Mouse (Mus musculus): ENCODE measurements around the gene Bsx. TPM values are rescaled to one million over a fixed set of nuclear protein-coding genes. Genes with fewer than 3 reads are reported as not detected.

Gene Bsx
- polyA plus RNA-seq (2012; fragmentation: generic; extraction: Trizol), result not detected

DNA sequence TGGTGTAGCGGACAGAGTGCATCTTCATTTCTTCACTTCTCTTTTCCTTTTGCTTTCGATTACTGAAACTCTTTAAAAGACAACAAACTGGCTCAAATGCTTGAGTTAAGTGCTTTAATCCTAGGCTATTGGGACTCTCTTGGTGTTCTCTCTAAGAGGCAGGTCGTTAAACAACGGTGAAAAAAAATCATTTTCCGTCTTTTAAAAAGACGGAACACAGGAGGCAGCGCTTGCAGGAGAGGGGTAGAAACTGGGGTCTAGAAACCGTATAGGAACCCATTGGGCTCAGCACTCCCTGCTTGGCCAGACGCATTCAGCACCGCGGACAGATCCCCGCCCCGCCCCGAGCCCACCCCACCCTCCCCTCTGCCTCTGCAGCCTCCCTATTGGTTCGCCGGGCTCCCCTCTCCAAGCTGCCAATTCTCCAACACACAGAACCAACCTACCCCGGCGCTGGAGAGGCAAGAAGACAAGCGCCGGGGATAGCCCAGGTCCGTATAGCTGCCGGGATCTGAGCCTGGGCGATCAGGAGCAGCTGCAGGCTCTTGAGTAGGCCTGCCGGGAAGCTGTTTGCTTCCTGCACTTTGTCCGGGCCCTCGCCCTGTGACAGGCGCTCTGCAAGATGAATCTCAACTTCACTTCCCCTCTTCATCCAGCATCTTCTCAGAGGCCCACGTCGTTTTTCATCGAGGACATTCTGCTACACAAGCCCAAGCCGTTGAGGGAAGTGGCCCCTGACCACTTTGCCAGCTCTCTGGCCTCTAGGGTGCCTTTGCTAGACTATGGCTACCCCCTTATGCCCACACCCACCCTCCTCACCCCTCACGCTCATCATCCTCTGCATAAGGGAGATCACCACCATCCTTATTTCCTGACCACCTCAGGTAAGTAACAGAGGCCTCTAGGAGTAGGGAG, at the start of gene Bsx:
Gene Bsx (plus strand): TSS at position 572 of the 915 bp plus-strand sequence.
- peaks cover 50% of the 10 kb centered on the region for H3K27me3 ChIP-seq (ENCODE audit: control insufficient read depth, insufficient read depth, insufficient read length)
- no peaks in the 10 kb centered on the region for H3K79me2 ChIP-seq (ENCODE audit: control insufficient read depth, insufficient read depth)
- no peak within 1 kb of the TSS for H3K4me2 ChIP-seq (ENCODE audit: low read depth)
- no peak within 1 kb of the TSS for H3ac ChIP-seq (ENCODE audit: control insufficient read depth, insufficient read length)
- H3K4me3 ChIP-seq, result no peak within 1 kb of the TSS
- no peak for TF ChIP-seq MAX (IDR thresholded peaks at IDR 0.05; ENCODE audit: low read depth)
- peak; percentile 74 for TF ChIP-seq REST (IDR thresholded peaks at IDR 0.05; ENCODE audit: insufficient read depth, insufficient read length)
- no peaks in the 10 kb centered on the region for H3K36me3 ChIP-seq (ENCODE audit: control insufficient read depth, insufficient read depth)

DNA sequence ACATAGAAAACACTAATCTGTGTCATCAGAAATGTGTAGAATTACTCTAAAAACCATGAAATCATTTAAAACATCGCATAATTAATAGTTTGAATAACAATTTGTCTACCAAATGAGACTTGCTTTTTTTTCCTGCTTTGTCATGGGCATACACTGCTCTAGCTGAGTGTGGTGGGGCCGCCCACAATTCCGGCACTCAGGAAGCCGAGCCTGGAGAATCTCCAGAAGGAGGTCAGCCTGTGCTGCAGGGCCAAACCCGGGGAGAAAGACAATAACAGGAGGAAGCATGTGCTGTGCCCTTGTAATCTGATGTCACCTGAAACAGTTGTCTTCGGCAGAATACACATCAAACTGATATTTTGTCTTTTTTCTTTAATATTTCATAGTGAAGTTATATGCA, 48.3 kb upstream of the Bsx start:
- Histone ChIP-seq H3K79me2 (ENCODE audit: control insufficient read depth, insufficient read depth) (no peaks in the 10 kb centered on the region), H3K4me3 (no peak overlapping the region), H3K27me3 (ENCODE audit: control insufficient read depth, insufficient read depth, insufficient read length) (peaks cover 4% of the 10 kb centered on the region), H3ac (ENCODE audit: control insufficient read depth, insufficient read length) (no peak overlapping the region), H3K4me2 (ENCODE audit: low read depth) (no peak overlapping the region), H3K36me3 (ENCODE audit: control insufficient read depth, insufficient read depth) (no peaks in the 10 kb centered on the region)
- no peak for TF ChIP-seq REST (IDR thresholded peaks at IDR 0.05; ENCODE audit: insufficient read depth, insufficient read length)
- no peak for TF ChIP-seq MAX (IDR thresholded peaks at IDR 0.05; ENCODE audit: low read depth)
- TF ChIP-seq E2F4 (IDR thresholded peaks at IDR 0.05; ENCODE audit: insufficient read depth), result no peak
- no peak for TF ChIP-seq MYOD1 (IDR thresholded peaks at IDR 0.05; ENCODE audit: control insufficient read depth in 1 of 3, insufficient read length in 2 of 3, low read depth in 2 of 3)
- no peak for TF ChIP-seq CEBPB (IDR thresholded peaks at IDR 0.05; ENCODE audit: insufficient read depth, poor library complexity, severe bottlenecking)
- TF ChIP-seq SRF (IDR thresholded peaks at IDR 0.05; ENCODE audit: control insufficient read depth, insufficient read length, low read depth), result no peak
- no peak for TF ChIP-seq TCF3 (IDR thresholded peaks at IDR 0.05; ENCODE audit: insufficient read length, low read depth)
- no peak for TF ChIP-seq TCF12 (IDR thresholded peaks at IDR 0.05; ENCODE audit: insufficient read depth, poor library complexity, severe bottlenecking)
- no peak for TF ChIP-seq POLR2A (IDR thresholded peaks at IDR 0.05; ENCODE audit: insufficient read length, low read depth)
- TF ChIP-seq USF1 (IDR thresholded peaks at IDR 0.05; ENCODE audit: low read depth), result no peak
- no peak for TF ChIP-seq POLR2AphosphoS2 (IDR thresholded peaks at IDR 0.05; ENCODE audit: insufficient read length, low read depth)
- no peak for TF ChIP-seq MYOG (IDR thresholded peaks at IDR 0.05; ENCODE audit: control insufficient read depth in 1 of 3, insufficient read depth in 1 of 3, insufficient read length in 2 of 3, low read depth in 2 of 3)

DNA sequence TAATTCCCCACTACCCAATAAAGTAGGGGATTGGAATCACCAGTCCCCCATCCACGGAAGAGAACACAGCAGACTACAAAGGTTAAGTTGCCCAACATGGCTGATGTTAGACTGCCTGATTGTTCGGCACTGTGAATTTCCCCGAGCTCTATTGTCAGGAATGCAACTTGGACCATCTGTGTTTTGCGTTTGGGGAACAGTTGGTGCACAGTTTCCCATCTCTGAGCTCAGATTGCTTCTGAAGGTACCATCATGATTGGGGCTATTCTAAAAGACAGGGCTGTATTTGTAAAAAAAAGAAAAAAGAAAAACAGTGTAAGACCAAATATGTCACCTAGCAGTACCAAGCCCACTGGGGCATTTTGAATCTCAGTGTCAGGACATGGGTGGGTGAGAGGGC, 46.6 kb upstream of the Bsx start:
- Histone ChIP-seq H3K36me3 (ENCODE audit: control insufficient read depth, insufficient read depth) (no peaks in the 10 kb centered on the region), H3K27me3 (ENCODE audit: control insufficient read depth, insufficient read depth, insufficient read length) (peaks cover 4% of the 10 kb centered on the region), H3K4me2 (ENCODE audit: low read depth) (no peak overlapping the region), H3K79me2 (ENCODE audit: control insufficient read depth, insufficient read depth) (no peaks in the 10 kb centered on the region), H3ac (ENCODE audit: control insufficient read depth, insufficient read length) (no peak overlapping the region), H3K4me3 (no peak overlapping the region)
- TF ChIP-seq MYOD1 (IDR thresholded peaks at IDR 0.05; ENCODE audit: control insufficient read depth in 1 of 3, insufficient read length in 2 of 3, low read depth in 2 of 3) (no peak), USF1 (IDR thresholded peaks at IDR 0.05; ENCODE audit: low read depth) (no peak), TCF12 (IDR thresholded peaks at IDR 0.05; ENCODE audit: insufficient read depth, poor library complexity, severe bottlenecking) (no peak), POLR2A (IDR thresholded peaks at IDR 0.05; ENCODE audit: insufficient read length, low read depth) (no peak), CEBPB (IDR thresholded peaks at IDR 0.05; ENCODE audit: insufficient read depth, poor library complexity, severe bottlenecking) (no peak), REST (IDR thresholded peaks at IDR 0.05; ENCODE audit: insufficient read depth, insufficient read length) (no peak), E2F4 (IDR thresholded peaks at IDR 0.05; ENCODE audit: insufficient read depth) (no peak), MYOG (IDR thresholded peaks at IDR 0.05; ENCODE audit: control insufficient read depth in 1 of 3, insufficient read depth in 1 of 3, insufficient read length in 2 of 3, low read depth in 2 of 3) (no peak), POLR2AphosphoS2 (IDR thresholded peaks at IDR 0.05; ENCODE audit: insufficient read length, low read depth) (no peak), MAX (IDR thresholded peaks at IDR 0.05; ENCODE audit: low read depth) (no peak), TCF3 (IDR thresholded peaks at IDR 0.05; ENCODE audit: insufficient read length, low read depth) (no peak), SRF (IDR thresholded peaks at IDR 0.05; ENCODE audit: control insufficient read depth, insufficient read length, low read depth) (no peak)

DNA sequence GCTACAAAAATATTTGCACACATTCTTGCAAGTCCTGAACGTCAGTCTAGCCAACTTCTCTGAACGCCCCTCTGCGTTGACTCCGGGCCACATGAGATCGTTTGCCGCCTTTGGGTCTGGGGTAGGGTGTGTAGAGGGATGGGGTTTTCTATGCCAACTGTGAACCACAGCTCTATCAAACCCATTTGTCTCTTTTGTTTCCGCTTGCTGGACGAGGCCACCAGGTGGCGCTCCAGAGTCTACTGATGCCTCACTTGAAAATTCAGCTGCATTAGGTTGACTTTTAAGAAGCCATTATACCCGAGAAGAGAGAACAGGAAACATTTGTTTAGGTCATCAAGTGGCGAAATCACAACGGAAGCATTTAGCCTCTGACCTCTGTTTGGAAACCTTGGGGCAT, 39.4 kb upstream of the Bsx start:
- TF ChIP-seq TCF3 (IDR thresholded peaks at IDR 0.05; ENCODE audit: insufficient read length, low read depth), result no peak
- TF ChIP-seq SRF (IDR thresholded peaks at IDR 0.05; ENCODE audit: control insufficient read depth, insufficient read length, low read depth), result no peak
- no peak for TF ChIP-seq E2F4 (IDR thresholded peaks at IDR 0.05; ENCODE audit: insufficient read depth)
- no peak for TF ChIP-seq USF1 (IDR thresholded peaks at IDR 0.05; ENCODE audit: low read depth)
- no peak for TF ChIP-seq POLR2AphosphoS2 (IDR thresholded peaks at IDR 0.05; ENCODE audit: insufficient read length, low read depth)
- no peak for TF ChIP-seq MAX (IDR thresholded peaks at IDR 0.05; ENCODE audit: low read depth)
- no peak for TF ChIP-seq POLR2A (IDR thresholded peaks at IDR 0.05; ENCODE audit: insufficient read length, low read depth)
- no peak for TF ChIP-seq REST (IDR thresholded peaks at IDR 0.05; ENCODE audit: insufficient read depth, insufficient read length)
- TF ChIP-seq CEBPB (IDR thresholded peaks at IDR 0.05; ENCODE audit: insufficient read depth, poor library complexity, severe bottlenecking), result no peak
- no peak for TF ChIP-seq TCF12 (IDR thresholded peaks at IDR 0.05; ENCODE audit: insufficient read depth, poor library complexity, severe bottlenecking)
- no peak for TF ChIP-seq MYOG (IDR thresholded peaks at IDR 0.05; ENCODE audit: control insufficient read depth in 1 of 3, insufficient read depth in 1 of 3, insufficient read length in 2 of 3, low read depth in 2 of 3)
- no peak for TF ChIP-seq MYOD1 (IDR thresholded peaks at IDR 0.05; ENCODE audit: control insufficient read depth in 1 of 3, insufficient read length in 2 of 3, low read depth in 2 of 3)
- Histone ChIP-seq H3K4me2 (ENCODE audit: low read depth) (no peak overlapping the region), H3K79me2 (ENCODE audit: control insufficient read depth, insufficient read depth) (no peaks in the 10 kb centered on the region), H3ac (ENCODE audit: control insufficient read depth, insufficient read length) (no peak overlapping the region), H3K27me3 (ENCODE audit: control insufficient read depth, insufficient read depth, insufficient read length) (peaks cover 11% of the 10 kb centered on the region), H3K4me3 (no peak overlapping the region), H3K36me3 (ENCODE audit: control insufficient read depth, insufficient read depth) (no peaks in the 10 kb centered on the region)
